Mouse (Mus musculus): ENCODE results near the gene Plac9a. TPM values are rescaled to one million over a fixed set of nuclear protein-coding genes. Genes with fewer than 3 reads are reported as not detected.
A peak's percentile ranks its signal among the peaks of the same experiment; 100 is the strongest.
"Not testable (repeated sequence)": the region's sequence is repeated elsewhere in the genome, so short reads cannot be mapped to it uniquely, and the experiment has no call there.

Gene Plac9a
- polyA plus RNA-seq, 1 experiment from 2014 or later: not detected

DNA sequence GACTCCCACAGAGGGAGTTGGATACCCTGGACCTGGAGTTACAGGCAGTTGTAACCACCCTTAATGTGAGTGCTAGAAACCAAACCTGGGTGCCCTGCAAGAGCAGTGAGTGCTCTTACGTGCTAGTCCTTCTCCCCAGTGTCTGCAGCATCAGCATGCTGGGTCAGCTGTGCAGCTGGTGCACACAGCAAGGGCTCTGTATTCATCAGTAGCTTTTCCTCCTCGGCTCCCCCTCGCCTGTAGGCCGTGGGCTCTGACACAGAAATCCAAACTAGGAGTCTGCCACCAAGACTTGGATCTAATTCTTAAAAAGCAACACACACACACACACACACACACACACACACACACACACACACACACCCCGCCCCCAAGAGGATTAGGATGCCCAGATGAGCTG lies 2.3 kb upstream of the Plac9a start:
- not testable (repeated sequence) for H3K36me3 ChIP-seq (ENCODE audit: control insufficient read depth, insufficient read depth, low read length); H3K4me1 ChIP-seq (ENCODE audit: control insufficient read depth, insufficient read depth, low read length); H3K4me2 ChIP-seq (ENCODE audit: low read length); H3K27me3 ChIP-seq (replicated peaks; ENCODE audit: control insufficient read depth, insufficient read depth, low read length); H3K9me3 ChIP-seq (replicated peaks; ENCODE audit: control insufficient read depth, low read length); H3K27ac ChIP-seq (ENCODE audit: low read depth, low read length); H3K9ac ChIP-seq (ENCODE audit: low read length); H3K4me3 ChIP-seq (ENCODE audit: low read depth, low read length); DNase-seq (ENCODE audit: low spot score)
- peak; percentile 12; the same call in 1 of the 2 replicates for ATAC-seq
- WGBS: 50% methylated on average over 1 of the region's 5 CpGs

DNA sequence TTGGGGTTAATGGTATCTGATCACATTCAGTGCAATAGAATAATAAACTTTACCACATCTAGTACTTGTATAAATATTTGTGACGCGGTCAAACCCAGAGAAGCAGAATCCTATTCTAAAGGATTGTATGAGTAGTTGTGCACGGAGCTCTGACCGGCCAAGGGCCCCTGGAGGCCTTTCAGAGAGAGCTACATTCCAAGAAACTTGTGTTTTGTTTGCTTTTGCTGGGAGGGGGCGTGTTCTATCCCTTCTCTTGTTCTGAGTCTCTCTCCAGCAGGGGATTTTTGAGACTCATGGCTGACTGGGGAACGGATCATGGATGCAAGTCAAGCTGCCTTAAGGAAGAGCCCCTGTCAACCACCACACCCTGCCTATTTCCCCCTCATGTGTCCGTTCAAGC lies 7.2 kb downstream of the Plac9a start:
- not testable (repeated sequence) for H3K9ac ChIP-seq (ENCODE audit: low read length); ATAC-seq

DNA sequence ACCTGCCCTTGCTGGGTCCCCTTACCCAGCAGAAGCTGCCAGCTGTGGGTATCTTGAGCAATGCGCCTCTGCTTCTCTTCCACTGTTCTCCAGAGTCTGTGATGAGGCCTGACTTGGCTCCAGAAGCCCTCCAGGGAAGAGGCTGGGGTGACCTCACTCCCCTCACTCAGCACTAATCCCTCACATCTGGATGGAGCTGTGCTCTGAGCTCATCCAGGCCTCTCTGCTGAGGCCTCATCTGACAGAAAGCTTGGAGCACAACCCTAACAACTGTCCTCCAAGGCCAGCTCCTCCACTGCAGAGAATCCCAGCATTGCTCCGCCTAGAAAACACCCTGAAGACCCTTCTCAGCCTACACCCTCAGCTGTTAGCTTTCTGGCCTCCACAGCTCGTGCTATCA lies 8.3 kb downstream of the Plac9a start:
- not testable (repeated sequence) for H3K9ac ChIP-seq (ENCODE audit: low read length); H3K27ac ChIP-seq (ENCODE audit: low read depth, low read length); ATAC-seq; H3K9me3 ChIP-seq (replicated peaks; ENCODE audit: control insufficient read depth, low read length); H3K4me2 ChIP-seq (ENCODE audit: low read length); DNase-seq (ENCODE audit: low spot score); H3K36me3 ChIP-seq (ENCODE audit: control insufficient read depth, insufficient read depth, low read length); H3K4me3 ChIP-seq (ENCODE audit: low read depth, low read length); H3K4me1 ChIP-seq (ENCODE audit: control insufficient read depth, insufficient read depth, low read length); H3K27me3 ChIP-seq (replicated peaks; ENCODE audit: control insufficient read depth, insufficient read depth, low read length)
- no CpG with 5 or more reads among the region's 3 CpGs for WGBS

More for the DNA sequence above, 7.2 kb downstream of the Plac9a start:
- H3K4me2 ChIP-seq (ENCODE audit: low read length); H3K36me3 ChIP-seq (ENCODE audit: control insufficient read depth, insufficient read depth, low read length); H3K4me3 ChIP-seq (ENCODE audit: low read depth, low read length); DNase-seq (ENCODE audit: low spot score); H3K27me3 ChIP-seq (replicated peaks; ENCODE audit: control insufficient read depth, insufficient read depth, low read length); H3K27ac ChIP-seq (ENCODE audit: low read depth, low read length); H3K4me1 ChIP-seq (ENCODE audit: control insufficient read depth, insufficient read depth, low read length); H3K9me3 ChIP-seq (replicated peaks; ENCODE audit: control insufficient read depth, low read length): not testable (repeated sequence)
- no CpG with 5 or more reads among the region's 7 CpGs for WGBS

DNA sequence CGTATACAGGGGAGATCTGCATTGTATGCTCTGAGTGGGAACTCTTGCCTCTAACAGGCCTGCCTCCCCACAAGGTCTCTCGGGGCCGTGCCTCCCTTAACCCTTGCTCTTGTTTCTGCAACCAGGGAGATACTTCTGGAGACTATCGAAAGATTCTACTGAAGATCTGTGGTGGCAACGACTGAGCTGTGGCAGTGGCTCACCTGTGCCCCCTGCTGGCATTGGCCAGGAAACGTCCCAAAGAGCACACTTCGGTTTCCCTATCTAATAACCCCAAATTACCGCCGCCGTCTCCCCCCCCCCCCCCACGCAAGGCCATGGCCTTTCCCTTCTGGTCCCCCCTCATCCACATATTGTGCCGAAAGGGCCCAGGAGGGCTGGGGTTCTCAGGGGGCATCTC lies 17.0 kb downstream of the Plac9a start:
- no CpG with 5 or more reads among the region's 12 CpGs for WGBS
- H3K27ac ChIP-seq (ENCODE audit: low read depth, low read length); H3K27me3 ChIP-seq (replicated peaks; ENCODE audit: control insufficient read depth, insufficient read depth, low read length); H3K36me3 ChIP-seq (ENCODE audit: control insufficient read depth, insufficient read depth, low read length); H3K4me1 ChIP-seq (ENCODE audit: control insufficient read depth, insufficient read depth, low read length); H3K4me3 ChIP-seq (ENCODE audit: low read depth, low read length); ATAC-seq; H3K9me3 ChIP-seq (replicated peaks; ENCODE audit: control insufficient read depth, low read length); H3K4me2 ChIP-seq (ENCODE audit: low read length); H3K9ac ChIP-seq (ENCODE audit: low read length); DNase-seq (ENCODE audit: low spot score): not testable (repeated sequence)

DNA sequence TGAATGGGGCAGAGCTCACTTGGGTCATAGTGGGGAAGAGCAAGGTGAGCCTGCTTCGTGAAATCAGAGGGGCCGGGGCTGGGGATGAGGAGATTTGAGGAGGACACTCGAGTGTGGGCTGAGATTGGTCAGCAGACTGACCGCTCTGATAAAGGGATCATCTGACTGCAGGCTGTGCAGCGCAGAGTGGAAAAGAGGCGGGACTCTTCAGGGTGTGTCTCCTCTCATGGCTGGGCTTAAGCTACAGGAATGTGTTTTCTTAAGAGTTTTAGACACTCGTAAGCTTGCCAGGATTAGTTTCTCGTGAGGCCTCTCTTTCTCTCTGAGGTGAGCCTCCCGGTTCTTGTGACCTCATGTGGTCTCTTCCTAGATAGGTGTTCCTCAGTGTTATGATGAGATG lies 21.1 kb downstream of the Plac9a start:
- no CpG with 5 or more reads among the region's 9 CpGs for WGBS
- ATAC-seq: not testable (repeated sequence)

DNA sequence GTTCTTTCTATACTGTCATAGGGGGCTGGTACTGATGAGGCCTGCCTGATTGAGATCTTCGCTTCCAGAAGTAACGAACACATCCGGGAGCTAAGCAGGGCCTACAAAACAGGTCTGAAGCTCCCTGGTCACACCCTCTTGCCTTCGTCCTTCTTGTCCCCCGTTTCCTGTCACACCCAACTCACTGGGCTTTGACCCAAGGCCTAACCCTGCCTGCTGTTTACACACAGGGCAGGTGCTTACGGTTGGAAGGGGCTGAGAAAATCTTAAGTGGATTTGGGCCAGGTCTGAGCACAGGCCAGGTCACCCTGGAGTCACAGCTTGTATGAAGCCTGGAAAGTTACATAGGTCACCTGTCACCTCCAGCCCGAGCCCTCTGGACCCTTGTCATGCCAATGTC lies 26.3 kb downstream of the Plac9a start:
- DNase-seq (ENCODE audit: low spot score); H3K36me3 ChIP-seq (ENCODE audit: control insufficient read depth, insufficient read depth, low read length); H3K27ac ChIP-seq (ENCODE audit: low read depth, low read length); H3K9ac ChIP-seq (ENCODE audit: low read length); H3K27me3 ChIP-seq (replicated peaks; ENCODE audit: control insufficient read depth, insufficient read depth, low read length); H3K4me1 ChIP-seq (ENCODE audit: control insufficient read depth, insufficient read depth, low read length); ATAC-seq; H3K4me2 ChIP-seq (ENCODE audit: low read length); H3K9me3 ChIP-seq (replicated peaks; ENCODE audit: control insufficient read depth, low read length); H3K4me3 ChIP-seq (ENCODE audit: low read depth, low read length): not testable (repeated sequence)
- no CpG with 5 or more reads among the region's 7 CpGs for WGBS

More for the DNA sequence above, 21.1 kb downstream of the Plac9a start:
- not testable (repeated sequence) for H3K9ac ChIP-seq (ENCODE audit: low read length); H3K4me3 ChIP-seq (ENCODE audit: low read depth, low read length); H3K4me2 ChIP-seq (ENCODE audit: low read length); H3K27me3 ChIP-seq (replicated peaks; ENCODE audit: control insufficient read depth, insufficient read depth, low read length); H3K27ac ChIP-seq (ENCODE audit: low read depth, low read length); H3K4me1 ChIP-seq (ENCODE audit: control insufficient read depth, insufficient read depth, low read length); H3K36me3 ChIP-seq (ENCODE audit: control insufficient read depth, insufficient read depth, low read length); H3K9me3 ChIP-seq (replicated peaks; ENCODE audit: control insufficient read depth, low read length); DNase-seq (ENCODE audit: low spot score)

DNA sequence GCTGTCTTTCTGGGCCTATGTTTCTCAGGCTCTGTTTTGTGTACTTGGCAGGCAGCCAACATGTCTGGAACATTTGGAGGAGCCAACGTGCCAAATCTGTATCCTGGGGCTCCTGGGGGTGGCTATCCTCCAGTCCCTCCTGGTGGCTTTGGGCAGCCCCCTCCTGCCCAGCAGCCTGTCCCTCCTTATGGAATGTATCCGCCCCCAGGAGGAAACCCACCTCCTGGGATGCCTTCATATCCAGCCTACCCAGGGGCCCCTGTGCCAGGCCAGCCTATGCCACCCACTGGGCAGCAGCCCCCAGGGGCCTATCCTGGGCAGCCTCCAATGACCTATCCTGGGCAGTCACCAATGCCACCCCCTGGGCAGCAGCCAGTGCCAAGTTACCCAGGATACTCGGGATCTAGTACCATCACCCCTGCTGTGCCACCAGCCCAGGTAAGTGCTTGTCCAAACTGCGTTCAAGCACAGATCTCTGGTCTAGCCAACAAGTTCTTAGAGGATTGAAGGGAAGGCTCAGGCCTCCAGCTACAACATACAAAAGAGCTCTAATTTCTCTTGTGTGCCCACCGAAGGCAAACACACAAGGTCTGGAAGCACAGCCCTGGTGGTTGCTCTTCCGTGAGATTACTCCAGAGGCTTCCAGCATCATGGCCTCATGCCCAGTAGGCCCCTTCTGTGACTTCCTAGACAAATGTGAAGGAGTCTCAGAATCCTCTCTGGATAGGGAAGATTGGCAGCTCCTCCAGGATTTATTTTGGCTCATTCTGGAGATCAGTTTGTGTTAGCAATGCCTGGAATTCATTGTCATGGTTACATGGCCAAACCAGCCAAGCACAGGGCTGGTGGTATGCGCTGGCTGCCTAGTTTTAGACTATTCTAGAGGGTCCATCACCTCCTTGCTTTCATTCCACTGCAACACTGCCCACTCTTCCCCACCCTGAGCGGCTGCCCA lies 30.2 kb downstream of the Plac9a start:
- H3K4me2 ChIP-seq (ENCODE audit: low read length): no peak overlapping the region
- peaks cover 6% of the 10 kb centered on the region; the same call in 1 of the 2 replicates for H3K4me1 ChIP-seq (ENCODE audit: control insufficient read depth, insufficient read depth, low read length)
- H3K9ac ChIP-seq (ENCODE audit: low read length): no peak overlapping the region
- no peaks in the 10 kb centered on the region for H3K27me3 ChIP-seq (replicated peaks; ENCODE audit: control insufficient read depth, insufficient read depth, low read length)
- no peak overlapping the region for H3K27ac ChIP-seq (ENCODE audit: low read depth, low read length)
- H3K9me3 ChIP-seq (replicated peaks; ENCODE audit: control insufficient read depth, low read length): no peaks in the 10 kb centered on the region
- H3K36me3 ChIP-seq (ENCODE audit: control insufficient read depth, insufficient read depth, low read length): no peaks in the 10 kb centered on the region
- DNase-seq (ENCODE audit: low spot score) (peak; percentile 61), ATAC-seq (no peak)
- no peak overlapping the region for H3K4me3 ChIP-seq (ENCODE audit: low read depth, low read length)
- WGBS: 69% methylated on average over 8 of the region's 8 CpGs

DNA sequence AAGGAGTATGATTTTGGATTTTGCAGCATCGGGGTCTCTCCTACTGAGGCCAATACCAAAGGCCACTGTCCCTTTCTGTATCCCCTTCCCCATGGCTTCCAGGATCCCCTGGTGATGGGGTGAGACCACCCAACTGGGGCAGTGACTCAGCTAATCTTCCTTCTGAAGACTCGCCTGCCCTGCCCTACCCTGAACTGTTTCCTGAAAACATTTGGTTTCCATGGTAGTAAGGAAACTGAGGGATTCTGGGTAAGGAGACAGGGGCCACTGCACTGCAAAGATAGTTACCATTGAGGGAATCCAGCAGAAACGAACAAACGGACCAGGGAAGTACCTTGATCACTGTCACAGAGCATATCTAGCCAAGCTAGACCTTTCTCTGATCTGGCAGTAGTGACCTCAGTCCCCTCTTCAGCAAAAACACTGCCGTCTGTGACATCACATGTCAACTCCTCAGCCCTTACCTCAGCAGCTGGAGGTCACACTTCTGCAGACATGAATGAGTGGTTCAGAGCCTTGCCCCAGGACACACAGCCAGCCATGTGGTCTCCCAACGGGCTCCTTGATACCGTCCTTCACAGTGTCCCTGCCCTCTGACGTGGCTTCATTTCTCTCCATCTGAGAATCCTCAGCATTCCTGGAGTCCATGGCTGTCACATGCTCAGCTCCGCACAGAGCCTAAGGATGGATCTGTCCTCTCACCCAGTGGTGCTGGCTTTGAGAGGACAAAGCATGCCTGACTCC lies 33.6 kb downstream of the Plac9a start:
- Histone ChIP-seq H3K27ac (ENCODE audit: low read depth, low read length) (no peak overlapping the region), H3K27me3 (replicated peaks; ENCODE audit: control insufficient read depth, insufficient read depth, low read length) (no peaks in the 10 kb centered on the region), H3K4me3 (ENCODE audit: low read depth, low read length) (no peak overlapping the region), H3K36me3 (ENCODE audit: control insufficient read depth, insufficient read depth, low read length) (no peaks in the 10 kb centered on the region), H3K4me1 (ENCODE audit: control insufficient read depth, insufficient read depth, low read length) (peaks cover 6% of the 10 kb centered on the region; the same call in 1 of the 2 replicates), H3K9ac (ENCODE audit: low read length) (no peak overlapping the region), H3K9me3 (replicated peaks; ENCODE audit: control insufficient read depth, low read length) (no peaks in the 10 kb centered on the region), H3K4me2 (ENCODE audit: low read length) (no peak overlapping the region)
- ATAC-seq (no peak), DNase-seq (ENCODE audit: low spot score) (no peak)
- 60% methylated on average over 9 of the region's 9 CpGs for WGBS

DNA sequence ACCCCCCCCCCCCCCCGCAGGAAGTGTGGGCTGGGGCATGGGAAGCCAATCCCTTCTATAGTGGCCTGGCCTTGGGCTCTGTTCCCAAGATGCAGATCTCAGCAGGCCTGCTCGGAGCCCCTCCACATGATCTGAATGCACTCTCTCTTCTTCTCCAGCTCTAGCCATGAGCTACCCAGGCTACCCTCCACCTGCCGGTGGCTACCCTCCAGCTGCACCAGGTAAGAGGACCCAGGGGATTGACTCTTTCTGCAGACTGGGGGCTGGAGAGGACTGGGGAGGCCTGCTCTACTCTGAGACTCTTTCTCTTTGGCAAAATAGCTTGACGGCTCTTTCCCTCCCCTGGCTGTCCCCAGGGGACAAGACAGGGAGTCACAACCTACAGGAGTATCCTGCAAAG lies 34.2 kb downstream of the Plac9a start:
- Histone ChIP-seq H3K4me2 (ENCODE audit: low read length) (no peak overlapping the region), H3K27me3 (replicated peaks; ENCODE audit: control insufficient read depth, insufficient read depth, low read length) (no peaks in the 10 kb centered on the region), H3K4me1 (ENCODE audit: control insufficient read depth, insufficient read depth, low read length) (peaks cover 6% of the 10 kb centered on the region; the same call in 1 of the 2 replicates), H3K36me3 (ENCODE audit: control insufficient read depth, insufficient read depth, low read length) (no peaks in the 10 kb centered on the region), H3K27ac (ENCODE audit: low read depth, low read length) (no peak overlapping the region), H3K9ac (ENCODE audit: low read length) (no peak overlapping the region), H3K9me3 (replicated peaks; ENCODE audit: control insufficient read depth, low read length) (no peaks in the 10 kb centered on the region), H3K4me3 (ENCODE audit: low read depth, low read length) (no peak overlapping the region)
- WGBS: 74% methylated on average over 3 of the region's 4 CpGs
- ATAC-seq (no peak), DNase-seq (ENCODE audit: low spot score) (no peak)
